Mouse (Mus musculus) stomach, postnatal 0 days (tissue): ENCODE data around the gene Zscan22. TPM values are rescaled to one million over a fixed set of nuclear protein-coding genes. Genes with fewer than 3 reads are reported as not detected.
A peak's percentile ranks its signal among the peaks of the same experiment; 100 is the strongest.
"Not testable (repeated sequence)": the region's sequence is repeated elsewhere in the genome, so short reads cannot be mapped to it uniquely, and the experiment has no call there.

Experiments used
- ATAC-seq: fragments of 200-750 bp; cut with Nextera tagmentation; 2 replicates; pipeline ENCODE4 v1.8.0; 2017; ENCODE audit not compliant: low FRiP score, low TSS enrichment
- DNase-seq: peaks from one replicate; pipeline ENCODE4 v3.0.0-alpha.2; 2016; ENCODE audit warnings: low spot score
- H3K27ac ChIP-seq: fragments of 300-500 bp; sonication (generic); replicated peaks from 2 replicates; pipeline ENCODE4 v1.5.1; 2014; ENCODE audit warnings: mild to moderate bottlenecking, control low read depth
- H3K27me3 ChIP-seq: fragments of 300-500 bp; sonication (generic); 2 replicates; pipeline ENCODE4 v1.6.1; 2014; ENCODE audit warnings: low read length; ENCODE audit not compliant: control insufficient read depth, insufficient read depth
- H3K36me3 ChIP-seq: fragments of 300-500 bp; sonication (generic); 2 replicates; pipeline ENCODE4 v1.6.1; 2014; ENCODE audit warnings: low read length, mixed read lengths; ENCODE audit not compliant: control insufficient read depth, insufficient read depth
- H3K4me1 ChIP-seq: fragments of 300-500 bp; sonication (generic); replicated peaks from 2 replicates; pipeline ENCODE4 v1.6.1; 2014; ENCODE audit warnings: antibody characterized with exemption; ENCODE audit not compliant: control insufficient read depth, insufficient read depth
- H3K4me2 ChIP-seq: fragments of 300-500 bp; sonication (generic); replicated peaks from 2 replicates; pipeline ENCODE4 v1.6.1; 2014; ENCODE audit warnings: low read depth, mild to moderate bottlenecking, control low read depth, moderate library complexity
- H3K4me3 ChIP-seq: fragments of 300-500 bp; sonication (generic); 2 replicates; pipeline ENCODE4 v1.5.1; 2014; ENCODE audit warnings: low read depth, low read length, control low read depth
- H3K9ac ChIP-seq: fragments of 300-500 bp; sonication (generic); 2 replicates; pipeline ENCODE4 v1.6.1; 2014; ENCODE audit warnings: mild to moderate bottlenecking, low read length, control low read depth, mixed read lengths
- H3K9me3 ChIP-seq: fragments of 300-500 bp; sonication (generic); 2 replicates; pipeline ENCODE4 v1.6.1; 2016; ENCODE audit warnings: low read length; ENCODE audit not compliant: control insufficient read depth
- CTCF ChIP-seq: IDR thresholded peaks from 2 replicates; pipeline ENCODE4 v1.5.1; 2016; ENCODE audit warnings: antibody characterized with exemption, low read depth, mild to moderate bottlenecking, moderate library complexity
- EP300 ChIP-seq: optimal IDR thresholded peaks from 2 replicates; pipeline ENCODE3; 2016; ENCODE audit warnings: antibody characterized with exemption
- WGBS: fragments of 180-500 bp; shearing (Covaris S2); extraction: QIAGEN DNeasy Blood & Tissue Kit; methylation state at CpG from one replicate; pipeline ENCODE4 v1.1.7; 2014; 5-methylcytosine and 5-hydroxymethylcytosine counted together
- polyA plus RNA-seq: library from polyadenylated mRNA; unstranded; fragments of >200 nt; fragmentation: Nextera tagmentation; extraction: Ambion mirVana; gene quantifications from 2 replicates; pipeline ENCODE4 v1.2.1, GENCODE M21; 2015

The Zscan22 gene
- polyA plus RNA-seq, 1 experiment from 2014 or later = 5.1 TPM

GRCm38 (mm10) chr7:12933615-12934140 lies 36.1 kb downstream of the Zscan22 start:
- Histone ChIP-seq H3K9ac (no peak overlapping the region), H3K9me3 (no peaks in the 10 kb centered on the region), H3K4me2 (no peak overlapping the region), H3K27me3 (no peaks in the 10 kb centered on the region), H3K4me1 (no peaks in the 10 kb centered on the region), H3K36me3 (no peaks in the 10 kb centered on the region), H3K4me3 (no peak overlapping the region), H3K27ac (no peak overlapping the region)
- ATAC-seq (no peak), DNase-seq (no peak)
- no peak for TF ChIP-seq CTCF
- TF ChIP-seq EP300 = no peak
- 80% methylated on average over 4 of the region's 4 CpGs for whole genome bisulfite sequencing

GRCm38 (mm10) chr7:12934808-12935207 lies 37.2 kb downstream of the Zscan22 start:
- Histone ChIP-seq H3K27ac (no peak overlapping the region), H3K9ac (no peak overlapping the region), H3K9me3 (no peaks in the 10 kb centered on the region), H3K4me3 (no peak overlapping the region), H3K27me3 (no peaks in the 10 kb centered on the region), H3K36me3 (no peaks in the 10 kb centered on the region), H3K4me2 (no peak overlapping the region), H3K4me1 (no peaks in the 10 kb centered on the region)
- no peak for ATAC-seq
- WGBS = 67% methylated on average over 3 of the region's 3 CpGs
- no peak for DNase-seq
- TF ChIP-seq EP300 (no peak), CTCF (no peak)

GRCm38 (mm10) chr7:12937254-12937803 lies 39.7 kb downstream of the Zscan22 start:
- H3K9me3 ChIP-seq, H3K4me2 ChIP-seq, DNase-seq, H3K4me1 ChIP-seq, ATAC-seq, H3K36me3 ChIP-seq, H3K27ac ChIP-seq, H3K9ac ChIP-seq, H3K27me3 ChIP-seq, H3K4me3 ChIP-seq: not testable (repeated sequence)
- WGBS = 90% methylated on average over 4 of the region's 4 CpGs

- DNase-seq = no peak
- 83% methylated on average over 4 of the region's 4 CpGs for WGBS
- H3K4me1 ChIP-seq = no peaks in the 10 kb centered on the region
- H3K27ac ChIP-seq = no peak overlapping the region
- H3K27me3 ChIP-seq = no peaks in the 10 kb centered on the region
- no peak for TF ChIP-seq CTCF
- no peak for TF ChIP-seq EP300
- no peak overlapping the region for H3K4me3 ChIP-seq
- no peak for ATAC-seq
- H3K9ac ChIP-seq = no peak overlapping the region
- H3K36me3 ChIP-seq = no peaks in the 10 kb centered on the region
- H3K9me3 ChIP-seq = no peaks in the 10 kb centered on the region
- H3K4me2 ChIP-seq = no peak overlapping the region
These were observed 43.0 kb downstream of the Zscan22 start for GRCm38 (mm10) chr7:12940599-12940998.

- Histone ChIP-seq H3K36me3 (no peaks in the 10 kb centered on the region), H3K4me2 (no peak overlapping the region), H3K9me3 (no peaks in the 10 kb centered on the region), H3K27me3 (no peaks in the 10 kb centered on the region), H3K4me3 (no peak overlapping the region), H3K27ac (no peak overlapping the region), H3K4me1 (no peaks in the 10 kb centered on the region), H3K9ac (no peak overlapping the region)
- TF ChIP-seq EP300 (no peak), CTCF (peak; percentile 63)
- no peak for ATAC-seq
- no peak for DNase-seq
These were observed 45.9 kb downstream of the Zscan22 start for GRCm38 (mm10) chr7:12943488-12943887.

GRCm38 (mm10) chr7:12949032-12949871 lies 51.6 kb downstream of the Zscan22 start:
- H3K9me3 ChIP-seq = no peaks in the 10 kb centered on the region
- peak; percentile 97 for ATAC-seq
- DNase-seq = peak; percentile 86
- 7% methylated on average over 35 of the region's 35 CpGs for WGBS
- H3K9ac ChIP-seq = peak overlapping the region; percentile 63
- H3K4me3 ChIP-seq = peak overlapping the region; percentile 49
- peaks cover 3% of the 10 kb centered on the region; the same call in 1 of the 2 replicates for H3K4me1 ChIP-seq
- TF ChIP-seq EP300 = no peak
- TF ChIP-seq CTCF = no peak; the same call in 1 of the 2 replicates
- H3K27me3 ChIP-seq = no peaks in the 10 kb centered on the region
- peak overlapping the region; percentile 80 for H3K4me2 ChIP-seq
- peak overlapping the region; percentile 76 for H3K27ac ChIP-seq
- no peaks in the 10 kb centered on the region for H3K36me3 ChIP-seq
